Mouse (Mus musculus): ENCODE measurements around the gene Lipe. TPM values are rescaled to one million over a fixed set of nuclear protein-coding genes. Genes with fewer than 3 reads are reported as not detected.
A peak's percentile ranks its signal among the peaks of the same experiment; 100 is the strongest.
"Not testable (repeated sequence)": the region's sequence is repeated elsewhere in the genome, so short reads cannot be mapped to it uniquely, and the experiment has no call there.

The Lipe gene
- polyA plus RNA-seq, 1 experiment from 2014 or later, result 9.1 TPM

DNA sequence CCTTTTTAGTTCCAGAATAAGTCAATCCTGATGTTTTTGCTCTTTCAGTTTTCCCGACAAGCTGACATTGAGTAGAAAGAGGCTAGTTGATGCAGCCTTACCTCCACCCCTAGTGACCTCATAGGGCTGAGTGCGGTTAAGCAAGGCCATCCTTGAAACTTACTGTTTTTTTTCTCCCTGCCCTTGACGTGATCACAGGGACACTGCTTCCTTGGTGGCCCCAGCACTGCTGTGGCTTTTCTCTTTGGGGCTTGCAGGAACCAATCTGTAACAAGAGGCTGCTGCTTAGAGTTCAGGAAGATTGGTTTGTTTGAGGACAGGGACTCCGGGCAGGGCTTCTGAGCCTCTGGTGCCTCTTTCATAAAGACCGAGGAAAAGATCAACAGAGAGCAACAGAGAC is 3.5 kb upstream of the Lipe start:
- H3K4me2 ChIP-seq (ENCODE audit: low read depth, low read length), result no peak overlapping the region
- no peaks in the 10 kb centered on the region for H3K4me1 ChIP-seq (ENCODE audit: control insufficient read depth, insufficient read depth, low read length)
- WGBS, result 42% methylated on average over 5 of the region's 5 CpGs
- no peak for ATAC-seq
- no peaks in the 10 kb centered on the region for H3K36me3 ChIP-seq (ENCODE audit: control insufficient read depth, insufficient read depth, low read length)
- no peaks in the 10 kb centered on the region for H3K27me3 ChIP-seq (replicated peaks; ENCODE audit: control insufficient read depth, insufficient read depth, low read length)
- H3K4me3 ChIP-seq (ENCODE audit: low read length), result no peak overlapping the region
- H3K27ac ChIP-seq (ENCODE audit: low read length), result no peak overlapping the region; the same call in 1 of the 2 replicates
- no peak overlapping the region for H3K9ac ChIP-seq (ENCODE audit: low read depth, low read length)
- no peaks in the 10 kb centered on the region for H3K9me3 ChIP-seq (ENCODE audit: control insufficient read depth, low read length)

DNA sequence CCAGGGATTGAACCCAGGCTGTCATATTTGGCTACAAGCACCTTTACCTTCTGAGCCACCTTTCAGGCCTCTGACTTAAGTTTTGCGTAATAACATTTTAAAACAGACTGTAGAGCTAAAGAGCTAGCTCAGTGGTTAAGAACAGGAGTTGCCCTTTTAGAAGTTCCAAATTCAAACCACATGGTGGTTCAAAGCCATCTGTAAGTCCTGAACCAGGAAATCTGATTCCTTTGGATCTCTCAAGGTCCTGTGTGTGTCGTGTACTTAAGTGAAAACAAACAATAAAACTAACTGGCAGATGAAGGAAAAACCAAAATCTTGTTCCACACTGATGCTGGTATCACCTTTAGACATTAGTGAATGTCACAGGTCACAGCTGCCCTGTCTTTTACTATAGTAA is 3.0 kb upstream of the Lipe start:
- ATAC-seq, result no peak
- WGBS, result 61% methylated on average over 2 of the region's 2 CpGs

DNA sequence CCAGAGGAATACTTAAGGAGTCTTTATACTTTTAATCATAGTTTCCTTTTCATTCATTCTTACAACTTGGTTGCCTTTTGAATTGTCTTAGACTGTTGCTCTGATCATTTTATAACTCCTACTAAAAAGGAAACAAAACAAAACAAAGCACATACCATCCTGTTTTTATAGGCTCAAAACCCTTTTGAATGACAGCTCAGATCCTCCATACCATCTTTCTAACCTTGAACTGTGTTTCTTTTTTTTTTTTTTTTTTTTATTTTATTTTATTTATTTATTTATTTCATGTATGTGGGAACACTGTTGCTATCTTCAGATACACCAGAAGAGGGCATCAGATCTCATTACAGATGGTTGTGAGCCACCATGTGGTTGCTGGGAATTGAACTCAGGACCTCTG is 518 bp upstream of the Lipe start:
- H3K9me3 ChIP-seq (ENCODE audit: control insufficient read depth, low read length); H3K4me3 ChIP-seq (ENCODE audit: low read length); H3K9ac ChIP-seq (ENCODE audit: low read depth, low read length); H3K4me2 ChIP-seq (ENCODE audit: low read depth, low read length); ATAC-seq; H3K27me3 ChIP-seq (replicated peaks; ENCODE audit: control insufficient read depth, insufficient read depth, low read length); H3K27ac ChIP-seq (ENCODE audit: low read length); H3K36me3 ChIP-seq (ENCODE audit: control insufficient read depth, insufficient read depth, low read length): not testable (repeated sequence)
- peaks cover 11% of the 10 kb centered on the region for H3K4me1 ChIP-seq (ENCODE audit: control insufficient read depth, insufficient read depth, low read length)

More for the DNA sequence above, 3.0 kb upstream of the Lipe start:
- Histone ChIP-seq H3K9me3 (ENCODE audit: control insufficient read depth, low read length) (no peaks in the 10 kb centered on the region), H3K4me1 (ENCODE audit: control insufficient read depth, insufficient read depth, low read length) (no peaks in the 10 kb centered on the region), H3K27ac (ENCODE audit: low read length) (no peak overlapping the region), H3K4me3 (ENCODE audit: low read length) (no peak overlapping the region), H3K4me2 (ENCODE audit: low read depth, low read length) (no peak overlapping the region), H3K27me3 (replicated peaks; ENCODE audit: control insufficient read depth, insufficient read depth, low read length) (no peaks in the 10 kb centered on the region), H3K36me3 (ENCODE audit: control insufficient read depth, insufficient read depth, low read length) (no peaks in the 10 kb centered on the region), H3K9ac (ENCODE audit: low read depth, low read length) (no peak overlapping the region)

DNA sequence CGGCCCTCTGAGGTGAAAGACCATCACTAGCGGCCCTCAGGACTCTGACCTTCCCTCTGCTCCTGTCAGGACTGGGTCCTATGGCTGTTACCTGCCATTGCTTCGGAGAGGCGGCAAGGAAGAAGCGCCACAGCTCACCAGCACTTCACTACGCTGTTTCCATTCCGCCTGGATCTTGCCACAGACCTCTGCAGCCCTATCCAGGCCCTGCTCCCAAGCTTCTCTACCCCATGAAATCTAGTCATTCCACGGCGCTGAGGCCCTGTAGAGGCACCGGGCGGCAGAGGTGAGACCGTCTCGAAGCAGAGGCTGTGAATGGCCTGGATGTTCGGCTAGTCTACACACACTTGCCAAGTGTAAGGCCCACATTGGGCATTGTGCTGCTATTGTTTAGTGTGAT is 1.9 kb downstream of the Lipe start:
- Histone ChIP-seq H3K4me2 (ENCODE audit: low read depth, low read length) (peak overlapping the region; percentile 53), H3K4me3 (ENCODE audit: low read length) (no peak overlapping the region), H3K27me3 (replicated peaks; ENCODE audit: control insufficient read depth, insufficient read depth, low read length) (no peaks in the 10 kb centered on the region), H3K27ac (ENCODE audit: low read length) (0 out of 2 replicates have a peak overlapping the region, but pooled peaks have one; percentile 58), H3K36me3 (ENCODE audit: control insufficient read depth, insufficient read depth, low read length) (no peaks in the 10 kb centered on the region), H3K9ac (ENCODE audit: low read depth, low read length) (peak overlapping the region; percentile 44; the same call in 1 of the 2 replicates), H3K9me3 (ENCODE audit: control insufficient read depth, low read length) (no peaks in the 10 kb centered on the region), H3K4me1 (ENCODE audit: control insufficient read depth, insufficient read depth, low read length) (peaks cover 24% of the 10 kb centered on the region)
- WGBS, result 92% methylated on average over 14 of the region's 14 CpGs
- ATAC-seq, result no peak

DNA sequence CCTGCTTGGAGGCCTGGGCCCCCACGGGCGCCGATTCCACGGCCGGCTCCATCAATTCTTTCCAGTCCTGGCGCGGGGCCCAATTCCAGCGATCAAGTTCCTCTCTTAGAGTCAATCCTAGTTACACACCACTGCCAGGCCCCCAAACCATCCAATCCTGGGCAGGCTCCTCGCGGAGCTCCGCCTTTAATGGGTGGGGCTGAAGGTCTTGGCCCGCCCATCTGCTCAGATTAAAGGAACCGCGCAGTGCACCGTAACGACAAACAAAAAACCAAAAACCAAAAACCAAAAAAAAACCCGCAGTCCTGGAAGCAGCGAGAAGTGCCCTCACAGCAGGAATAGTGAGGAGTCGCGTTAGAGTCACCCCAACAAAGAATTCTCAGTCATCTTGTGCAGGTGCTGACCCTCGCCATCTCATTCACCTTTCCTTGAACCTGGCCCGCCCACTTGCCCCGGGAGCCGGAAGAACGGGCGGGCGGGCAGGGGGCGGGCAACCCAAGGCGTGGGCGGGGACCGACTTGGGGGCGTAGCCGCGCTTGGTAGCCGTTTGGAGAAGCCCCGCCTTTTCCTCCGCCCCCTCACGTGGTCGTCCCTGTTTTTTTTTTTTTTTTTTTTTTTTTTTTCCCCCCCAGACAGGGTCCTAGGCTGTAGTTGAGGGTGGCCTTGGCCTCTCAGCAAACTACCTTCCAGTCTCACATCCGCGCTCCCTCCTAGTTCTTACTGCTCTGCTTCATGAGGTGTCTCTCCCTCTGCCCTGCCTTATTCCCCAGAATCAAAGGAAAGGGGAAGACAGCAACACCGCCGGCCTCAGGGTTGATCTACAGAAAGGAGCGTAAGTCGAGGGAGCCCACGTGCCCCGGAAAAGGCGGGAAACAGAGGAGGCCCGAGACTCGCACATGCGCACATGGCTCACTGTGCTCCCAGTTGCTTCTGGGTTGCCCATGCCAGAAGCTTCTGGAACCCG is 2.7 kb downstream of the Lipe start:
- Histone ChIP-seq H3K4me2 (ENCODE audit: low read depth, low read length) (peak overlapping the region; percentile 68), H3K4me3 (ENCODE audit: low read length) (peak overlapping the region; percentile 70), H3K36me3 (ENCODE audit: control insufficient read depth, insufficient read depth, low read length) (no peaks in the 10 kb centered on the region), H3K9me3 (ENCODE audit: control insufficient read depth, low read length) (no peaks in the 10 kb centered on the region), H3K27ac (ENCODE audit: low read length) (peak overlapping the region; percentile 58; the same call in 1 of the 2 replicates), H3K27me3 (replicated peaks; ENCODE audit: control insufficient read depth, insufficient read depth, low read length) (no peaks in the 10 kb centered on the region), H3K4me1 (ENCODE audit: control insufficient read depth, insufficient read depth, low read length) (peaks cover 31% of the 10 kb centered on the region), H3K9ac (ENCODE audit: low read depth, low read length) (peak overlapping the region; percentile 78)
- 5% methylated on average over 47 of the region's 52 CpGs for WGBS
- peak; percentile 97 for ATAC-seq

DNA sequence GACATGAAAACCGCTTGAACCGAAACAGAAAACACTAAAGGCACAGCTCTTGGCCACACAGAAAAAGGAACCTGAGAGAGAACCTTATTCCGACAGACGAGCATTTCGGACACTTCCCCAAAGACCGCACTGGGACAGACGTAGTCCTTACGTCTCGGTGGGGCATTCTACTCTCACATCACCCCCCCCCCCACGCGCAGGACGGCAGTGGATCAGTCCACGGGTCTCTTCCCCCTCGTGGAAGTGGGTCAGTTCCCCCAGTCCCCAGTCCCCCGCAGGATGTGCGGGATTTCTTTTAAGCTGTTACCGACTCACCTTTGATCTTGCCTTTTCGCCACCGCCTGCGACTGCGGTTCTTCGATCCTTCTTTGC is 3.3 kb downstream of the Lipe start:
- Histone ChIP-seq H3K4me3 (ENCODE audit: low read length) (peak overlapping the region; percentile 70), H3K9me3 (ENCODE audit: control insufficient read depth, low read length) (no peaks in the 10 kb centered on the region), H3K4me2 (ENCODE audit: low read depth, low read length) (peak overlapping the region; percentile 68), H3K27ac (ENCODE audit: low read length) (peak overlapping the region; percentile 45; the same call in 1 of the 2 replicates), H3K36me3 (ENCODE audit: control insufficient read depth, insufficient read depth, low read length) (no peaks in the 10 kb centered on the region), H3K27me3 (replicated peaks; ENCODE audit: control insufficient read depth, insufficient read depth, low read length) (no peaks in the 10 kb centered on the region), H3K9ac (ENCODE audit: low read depth, low read length) (peak overlapping the region; percentile 78), H3K4me1 (ENCODE audit: control insufficient read depth, insufficient read depth, low read length) (peaks cover 37% of the 10 kb centered on the region)
- under 1% methylated on average over 22 of the region's 22 CpGs for WGBS
- peak; percentile 31 for ATAC-seq

DNA sequence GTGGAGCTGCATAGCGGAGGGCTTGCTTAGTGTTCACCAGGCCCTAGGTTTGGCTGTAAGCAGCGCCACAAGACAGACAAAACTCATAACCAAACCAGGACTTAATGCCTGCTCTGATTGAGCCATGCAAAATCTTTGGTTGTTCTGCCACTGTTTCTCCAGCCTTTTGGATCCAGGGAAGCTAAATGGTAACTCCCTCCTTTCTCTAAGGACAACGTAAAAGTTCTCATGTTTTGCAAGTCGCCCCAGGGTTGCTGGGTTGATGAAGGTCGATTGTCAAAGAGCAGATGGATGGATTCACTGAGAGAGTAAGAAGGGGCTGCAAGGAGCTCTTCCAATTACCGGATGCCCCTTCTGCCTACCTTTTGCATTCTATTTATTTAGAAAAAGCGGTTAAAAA is 3.8 kb downstream of the Lipe start:
- H3K36me3 ChIP-seq (ENCODE audit: control insufficient read depth, insufficient read depth, low read length), result no peaks in the 10 kb centered on the region
- H3K9ac ChIP-seq (ENCODE audit: low read depth, low read length), result peak overlapping the region; percentile 78
- no peaks in the 10 kb centered on the region for H3K27me3 ChIP-seq (replicated peaks; ENCODE audit: control insufficient read depth, insufficient read depth, low read length)
- peak overlapping the region; percentile 68 for H3K4me2 ChIP-seq (ENCODE audit: low read depth, low read length)
- H3K4me3 ChIP-seq (ENCODE audit: low read length), result peak overlapping the region; percentile 70
- WGBS, result 11% methylated on average over 7 of the region's 7 CpGs
- H3K27ac ChIP-seq (ENCODE audit: low read length), result no peak overlapping the region
- H3K9me3 ChIP-seq (ENCODE audit: control insufficient read depth, low read length), result no peaks in the 10 kb centered on the region
- peaks cover 42% of the 10 kb centered on the region for H3K4me1 ChIP-seq (ENCODE audit: control insufficient read depth, insufficient read depth, low read length)
- no peak for ATAC-seq

DNA sequence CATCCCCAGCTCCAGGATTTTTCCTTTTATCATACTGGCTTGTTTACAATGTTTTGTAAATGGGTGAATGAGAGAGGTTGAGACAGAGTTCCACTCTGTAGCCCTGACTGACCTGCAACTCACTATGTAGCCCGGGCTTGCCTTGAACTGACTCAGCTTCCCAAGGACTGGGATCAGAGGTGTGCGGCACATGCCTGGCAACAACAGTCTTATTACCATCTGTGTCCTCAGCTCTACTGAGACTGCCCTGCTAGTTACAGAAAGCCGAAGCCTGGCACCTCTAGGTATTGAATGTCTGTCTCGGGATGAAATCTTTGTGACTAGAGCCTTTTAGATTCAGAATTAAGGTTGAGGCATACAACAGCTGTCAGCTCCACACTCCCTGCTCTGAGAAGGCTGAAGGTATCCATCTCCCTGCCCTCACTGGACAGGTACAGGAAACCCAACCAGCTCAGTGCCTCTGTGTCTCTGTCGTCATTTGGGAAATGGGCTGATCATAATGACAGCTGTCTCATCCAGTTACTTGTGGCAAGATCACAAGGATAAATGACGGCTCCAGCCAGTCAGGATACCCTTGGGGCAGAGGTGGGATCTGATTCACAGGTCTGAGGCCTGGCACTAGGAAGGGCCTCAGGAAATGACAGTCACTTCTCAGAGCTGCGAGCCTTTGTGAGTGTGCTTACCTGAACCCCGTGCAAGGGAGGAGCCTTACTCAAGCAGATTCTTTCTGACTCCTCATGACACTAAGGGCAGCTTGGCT is 4.9 kb downstream of the Lipe start:
- no peak overlapping the region for H3K9ac ChIP-seq (ENCODE audit: low read depth, low read length)
- 0 out of 2 replicates have a peak overlapping the region, but pooled peaks have one; percentile 70 for H3K4me3 ChIP-seq (ENCODE audit: low read length)
- H3K9me3 ChIP-seq (ENCODE audit: control insufficient read depth, low read length), result no peaks in the 10 kb centered on the region
- 79% methylated on average over 8 of the region's 8 CpGs for WGBS
- peak overlapping the region; percentile 68 for H3K4me2 ChIP-seq (ENCODE audit: low read depth, low read length)
- H3K27me3 ChIP-seq (replicated peaks; ENCODE audit: control insufficient read depth, insufficient read depth, low read length), result no peaks in the 10 kb centered on the region
- H3K27ac ChIP-seq (ENCODE audit: low read length), result no peak overlapping the region
- H3K4me1 ChIP-seq (ENCODE audit: control insufficient read depth, insufficient read depth, low read length), result peaks cover 47% of the 10 kb centered on the region
- no peak for ATAC-seq
- no peaks in the 10 kb centered on the region for H3K36me3 ChIP-seq (ENCODE audit: control insufficient read depth, insufficient read depth, low read length)

DNA sequence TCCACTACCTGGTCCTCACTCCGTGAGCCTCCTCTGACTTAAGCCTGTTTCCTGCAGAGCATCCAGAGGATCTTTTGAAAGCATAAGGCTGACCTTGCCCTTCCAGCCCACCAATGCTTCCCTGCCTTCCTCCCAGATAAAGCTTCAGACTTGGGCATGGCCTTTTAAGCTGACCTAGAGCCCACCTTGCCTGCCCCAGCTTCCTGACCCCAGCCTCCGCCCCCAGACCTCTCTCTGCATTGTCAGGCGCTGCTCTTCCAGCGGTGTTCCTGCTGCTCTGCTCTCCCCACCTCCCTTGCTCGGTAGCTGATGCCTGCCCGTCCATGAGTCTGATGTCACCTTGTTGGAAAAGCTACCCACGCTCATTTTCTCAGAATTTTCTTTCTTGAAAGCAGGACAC is 5.7 kb downstream of the Lipe start:
- H3K9ac ChIP-seq (ENCODE audit: low read depth, low read length), result no peak overlapping the region
- H3K27me3 ChIP-seq (replicated peaks; ENCODE audit: control insufficient read depth, insufficient read depth, low read length), result no peaks in the 10 kb centered on the region
- H3K4me2 ChIP-seq (ENCODE audit: low read depth, low read length), result no peak overlapping the region
- H3K9me3 ChIP-seq (ENCODE audit: control insufficient read depth, low read length), result no peaks in the 10 kb centered on the region
- ATAC-seq, result no peak
- no peaks in the 10 kb centered on the region for H3K36me3 ChIP-seq (ENCODE audit: control insufficient read depth, insufficient read depth, low read length)
- WGBS, result 66% methylated on average over 7 of the region's 7 CpGs
- peaks cover 47% of the 10 kb centered on the region for H3K4me1 ChIP-seq (ENCODE audit: control insufficient read depth, insufficient read depth, low read length)
- no peak overlapping the region for H3K4me3 ChIP-seq (ENCODE audit: low read length)
- no peak overlapping the region for H3K27ac ChIP-seq (ENCODE audit: low read length)
